Mouse (Mus musculus): ENCODE results near the gene Myo5c.

- TF ChIP-seq BHLHE40 (IDR thresholded peaks at IDR 0.05; ENCODE audit: low read depth, low read length) = no peak
- no peak for TF ChIP-seq CTCF (conservative IDR thresholded peaks at IDR 0.05 in 1 of 2, IDR thresholded peaks at IDR 0.05 in 1 of 2; ENCODE audit: low read depth in 2 of 2, low read length in 2 of 2)
- no peak for TF ChIP-seq POLR2A (IDR thresholded peaks at IDR 0.05; ENCODE audit: low read depth, low read length)
- TF ChIP-seq CHD2 (IDR thresholded peaks at IDR 0.05; ENCODE audit: low read length) = no peak
These were observed 35.3 kb downstream of the Myo5c start for GRCm38 (mm10) chr9:75267147-75267546.

Data from CH12.LX (cell line).